Mouse (Mus musculus): ENCODE data around the gene Ddx21. TPM values are rescaled to one million over a fixed set of nuclear protein-coding genes. Genes with fewer than 3 reads are reported as not detected.
A peak's percentile ranks its signal among the peaks of the same experiment; 100 is the strongest.

Ddx21 gene
- polyA plus RNA-seq, 1 experiment from 2014 or later = 41.2 TPM

DNA sequence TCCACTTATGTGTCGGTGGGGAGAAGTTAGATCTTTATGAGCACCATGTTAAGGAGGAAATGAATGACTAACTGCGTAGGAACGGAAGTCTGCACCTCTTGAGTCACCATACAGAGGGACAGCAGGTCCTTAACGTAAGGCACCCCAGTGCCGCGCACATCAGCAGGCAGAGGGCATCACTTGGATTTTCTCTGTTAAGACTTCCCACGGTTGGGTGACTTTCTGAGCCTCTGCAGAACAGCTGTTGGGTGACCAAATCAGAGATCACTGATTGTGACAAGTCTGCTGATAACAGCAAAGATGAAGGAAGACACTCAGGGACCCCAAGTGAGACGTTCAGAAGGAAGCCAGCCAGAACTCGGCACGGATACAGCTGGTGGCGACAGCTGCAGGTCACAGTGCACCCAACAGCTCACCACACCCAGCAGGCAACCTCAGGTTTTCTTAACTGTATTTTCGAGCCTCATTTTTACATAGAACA lies 48.4 kb downstream of the Ddx21 start:
- Histone ChIP-seq H3K9ac (ENCODE audit: low read length) (no peak overlapping the region), H3K4me2 (ENCODE audit: low read depth, low read length, severe bottlenecking) (no peak overlapping the region), H3K27ac (ENCODE audit: low read depth, low read length) (no peak overlapping the region), H3K36me3 (ENCODE audit: control insufficient read depth, insufficient read depth, low read length) (no peaks in the 10 kb centered on the region), H3K4me3 (ENCODE audit: low read depth, low read length) (no peak overlapping the region), H3K27me3 (ENCODE audit: control insufficient read depth, insufficient read depth, low read length) (no peaks in the 10 kb centered on the region), H3K4me1 (replicated peaks; ENCODE audit: control insufficient read depth, insufficient read depth, low read length) (no peaks in the 10 kb centered on the region), H3K9me3 (ENCODE audit: control insufficient read depth, low read length) (no peaks in the 10 kb centered on the region)
- DNase-seq (ENCODE audit: low spot score) (no peak), ATAC-seq (replicated peaks; ENCODE audit: low FRiP score) (no peak)
- 91% methylated on average over 12 of the region's 12 CpGs for WGBS

DNA sequence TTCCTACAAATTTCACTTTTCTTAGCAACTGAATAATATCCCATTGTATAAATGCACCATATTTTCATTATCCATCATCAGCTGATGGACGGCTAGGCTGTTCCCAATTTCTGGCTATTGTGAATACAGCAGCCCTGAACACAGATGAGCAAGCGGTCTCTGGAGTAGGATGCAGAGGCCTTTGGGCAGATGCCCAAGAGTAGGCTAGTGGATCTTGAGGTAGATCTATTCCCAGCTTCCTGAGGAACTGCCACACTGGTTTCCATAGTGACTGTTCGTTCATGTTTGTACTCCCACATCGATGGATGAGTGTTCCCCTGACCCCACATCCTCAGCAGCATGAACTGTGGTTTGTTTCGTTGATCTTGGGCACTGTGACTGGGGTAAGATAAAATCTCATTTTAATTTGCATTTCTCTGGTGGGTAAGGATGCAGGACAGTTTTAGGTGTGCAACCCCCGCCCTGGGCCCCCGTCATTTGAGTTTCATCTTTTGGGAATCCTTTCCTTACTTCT lies 51.2 kb downstream of the Ddx21 start:
- no peaks in the 10 kb centered on the region for H3K4me1 ChIP-seq (replicated peaks; ENCODE audit: control insufficient read depth, insufficient read depth, low read length)

DNA sequence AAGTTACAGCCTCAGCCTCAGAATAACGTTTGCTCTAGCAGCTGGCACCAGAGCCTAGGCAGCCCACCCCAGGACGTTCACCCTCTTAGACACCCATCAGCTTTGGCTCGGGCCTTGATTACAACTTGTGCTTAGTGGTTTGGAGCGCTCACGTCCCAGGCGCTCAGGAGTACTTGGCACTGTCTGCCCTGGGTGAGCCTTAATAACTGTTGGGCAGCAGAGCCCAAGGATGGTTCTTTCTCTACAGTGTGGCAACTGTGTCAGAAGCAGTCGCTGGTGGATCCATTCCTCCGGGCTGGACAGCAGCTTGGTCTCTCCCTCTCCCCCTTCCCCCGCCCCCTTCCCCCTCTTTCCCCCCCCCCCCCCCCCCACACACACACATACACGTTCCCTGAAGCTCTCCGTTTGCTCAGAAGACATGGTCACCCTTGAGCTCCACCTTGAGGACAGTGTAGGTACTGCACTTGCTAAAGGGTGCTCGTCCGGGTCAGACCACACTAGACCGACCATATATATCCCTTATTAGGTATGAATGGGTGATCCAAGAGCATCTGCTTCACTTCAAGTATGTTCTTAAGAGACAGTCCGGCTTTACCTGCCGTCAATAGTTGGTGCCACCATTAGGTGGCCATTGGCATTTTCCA lies 52.4 kb downstream of the Ddx21 start:
- peak; percentile 82 for DNase-seq (ENCODE audit: low spot score)
- WGBS = 28% methylated on average over 15 of the region's 16 CpGs
- H3K9ac ChIP-seq (ENCODE audit: low read length) = no peak overlapping the region
- ATAC-seq (replicated peaks; ENCODE audit: low FRiP score) = 0 out of 2 replicates have a peak, but pooled peaks have one; percentile 36
- H3K9me3 ChIP-seq (ENCODE audit: control insufficient read depth, low read length) = no peaks in the 10 kb centered on the region
- H3K4me2 ChIP-seq (ENCODE audit: low read depth, low read length, severe bottlenecking) = no peak overlapping the region
- no peaks in the 10 kb centered on the region for H3K27me3 ChIP-seq (ENCODE audit: control insufficient read depth, insufficient read depth, low read length)
- H3K36me3 ChIP-seq (ENCODE audit: control insufficient read depth, insufficient read depth, low read length) = no peaks in the 10 kb centered on the region
- H3K4me1 ChIP-seq (replicated peaks; ENCODE audit: control insufficient read depth, insufficient read depth, low read length) = no peaks in the 10 kb centered on the region
- H3K4me3 ChIP-seq (ENCODE audit: low read depth, low read length) = no peak overlapping the region
- no peak overlapping the region for H3K27ac ChIP-seq (ENCODE audit: low read depth, low read length)

More for the DNA sequence above, 51.2 kb downstream of the Ddx21 start:
- 82% methylated on average over 7 of the region's 7 CpGs for WGBS
- H3K4me2 ChIP-seq (ENCODE audit: low read depth, low read length, severe bottlenecking) = no peak overlapping the region
- no peaks in the 10 kb centered on the region for H3K36me3 ChIP-seq (ENCODE audit: control insufficient read depth, insufficient read depth, low read length)
- no peak overlapping the region for H3K9ac ChIP-seq (ENCODE audit: low read length)
- ATAC-seq (replicated peaks; ENCODE audit: low FRiP score) (no peak), DNase-seq (ENCODE audit: low spot score) (no peak)
- H3K27ac ChIP-seq (ENCODE audit: low read depth, low read length) = no peak overlapping the region
- no peaks in the 10 kb centered on the region for H3K27me3 ChIP-seq (ENCODE audit: control insufficient read depth, insufficient read depth, low read length)
- no peak overlapping the region for H3K4me3 ChIP-seq (ENCODE audit: low read depth, low read length)
- H3K9me3 ChIP-seq (ENCODE audit: control insufficient read depth, low read length) = no peaks in the 10 kb centered on the region

DNA sequence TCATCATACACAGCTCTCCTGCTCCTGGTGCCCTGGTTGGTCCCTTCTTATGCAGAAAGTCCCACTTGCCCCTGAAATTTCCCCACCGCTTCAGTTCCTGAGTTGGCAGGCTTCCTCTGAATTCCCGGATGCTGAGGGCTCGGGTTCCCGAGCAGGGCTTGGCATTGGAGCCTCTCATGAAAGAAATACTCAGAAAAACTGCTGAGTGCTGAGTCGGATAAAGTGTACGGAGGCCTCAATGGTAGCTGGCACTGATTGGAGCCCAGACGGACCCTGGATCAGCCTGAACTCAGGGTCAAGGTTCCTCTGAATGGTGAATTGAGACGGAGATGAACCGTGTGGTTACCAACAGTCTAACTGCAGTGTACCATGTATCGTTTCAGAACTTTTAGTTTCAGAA lies 55.6 kb downstream of the Ddx21 start:
- no peaks in the 10 kb centered on the region for H3K27me3 ChIP-seq (ENCODE audit: control insufficient read depth, insufficient read depth, low read length)
- no peaks in the 10 kb centered on the region for H3K36me3 ChIP-seq (ENCODE audit: control insufficient read depth, insufficient read depth, low read length)
- H3K27ac ChIP-seq (ENCODE audit: low read depth, low read length) = no peak overlapping the region
- H3K9me3 ChIP-seq (ENCODE audit: control insufficient read depth, low read length) = no peaks in the 10 kb centered on the region
- no peak overlapping the region for H3K4me3 ChIP-seq (ENCODE audit: low read depth, low read length)
- H3K4me2 ChIP-seq (ENCODE audit: low read depth, low read length, severe bottlenecking) = no peak overlapping the region
- DNase-seq (ENCODE audit: low spot score) (no peak), ATAC-seq (replicated peaks; ENCODE audit: low FRiP score) (no peak)
- no peaks in the 10 kb centered on the region for H3K4me1 ChIP-seq (replicated peaks; ENCODE audit: control insufficient read depth, insufficient read depth, low read length)
- 85% methylated on average over 10 of the region's 10 CpGs for WGBS
- no peak overlapping the region for H3K9ac ChIP-seq (ENCODE audit: low read length)

DNA sequence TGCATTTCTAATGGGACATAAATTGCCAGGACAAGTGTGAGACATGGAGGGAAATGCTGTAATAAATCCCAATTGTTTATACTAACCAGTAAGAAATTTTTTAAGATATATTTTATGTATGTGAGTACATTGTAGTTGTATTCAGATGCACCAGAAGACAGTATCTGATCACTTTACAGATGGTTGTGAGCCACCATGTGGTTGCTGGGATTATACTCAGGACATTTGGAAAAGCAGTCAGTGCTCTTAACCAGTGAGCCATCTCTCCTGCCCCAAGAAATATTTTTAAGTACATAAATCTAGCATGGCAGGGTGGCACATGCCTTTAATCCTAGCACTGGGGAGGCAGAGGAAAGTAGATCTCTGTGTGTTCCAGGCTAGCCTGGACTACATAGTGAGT lies 56.3 kb downstream of the Ddx21 start:
- no peak for ATAC-seq (replicated peaks; ENCODE audit: low FRiP score)
- Histone ChIP-seq H3K36me3 (ENCODE audit: control insufficient read depth, insufficient read depth, low read length) (no peaks in the 10 kb centered on the region), H3K9me3 (ENCODE audit: control insufficient read depth, low read length) (no peaks in the 10 kb centered on the region)

DNA sequence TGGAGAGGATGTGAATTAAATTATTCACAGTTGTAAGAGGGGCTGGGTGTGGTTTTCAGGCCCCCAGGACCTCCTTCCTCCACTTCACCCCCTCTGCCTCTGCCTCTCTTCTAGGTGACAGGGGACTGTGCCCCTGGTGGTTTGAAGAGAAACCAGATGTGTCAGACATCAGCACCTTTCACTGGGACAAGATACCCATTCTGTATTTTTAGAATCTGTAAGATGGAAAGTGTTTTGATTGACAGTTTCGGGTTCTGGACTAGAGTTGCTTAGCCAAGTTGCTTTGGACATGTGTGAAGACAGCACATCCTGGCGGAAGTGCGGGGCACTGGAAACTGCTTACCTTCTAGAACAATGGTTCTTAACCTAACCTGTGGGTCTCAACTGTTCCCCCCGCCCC lies 57.8 kb downstream of the Ddx21 start:
- Histone ChIP-seq H3K9ac (ENCODE audit: low read length) (no peak overlapping the region), H3K36me3 (ENCODE audit: control insufficient read depth, insufficient read depth, low read length) (no peaks in the 10 kb centered on the region), H3K27ac (ENCODE audit: low read depth, low read length) (no peak overlapping the region), H3K4me3 (ENCODE audit: low read depth, low read length) (no peak overlapping the region), H3K4me2 (ENCODE audit: low read depth, low read length, severe bottlenecking) (no peak overlapping the region), H3K27me3 (ENCODE audit: control insufficient read depth, insufficient read depth, low read length) (no peaks in the 10 kb centered on the region), H3K4me1 (replicated peaks; ENCODE audit: control insufficient read depth, insufficient read depth, low read length) (no peaks in the 10 kb centered on the region), H3K9me3 (ENCODE audit: control insufficient read depth, low read length) (no peaks in the 10 kb centered on the region)
- no peak for DNase-seq (ENCODE audit: low spot score)
- no peak for ATAC-seq (replicated peaks; ENCODE audit: low FRiP score)
- WGBS = 90% methylated on average over 4 of the region's 4 CpGs

More for the DNA sequence above, 56.3 kb downstream of the Ddx21 start:
- no peak for DNase-seq (ENCODE audit: low spot score)
- Histone ChIP-seq H3K27ac (ENCODE audit: low read depth, low read length) (no peak overlapping the region), H3K9ac (ENCODE audit: low read length) (no peak overlapping the region), H3K4me2 (ENCODE audit: low read depth, low read length, severe bottlenecking) (no peak overlapping the region), H3K27me3 (ENCODE audit: control insufficient read depth, insufficient read depth, low read length) (no peaks in the 10 kb centered on the region), H3K4me3 (ENCODE audit: low read depth, low read length) (no peak overlapping the region), H3K4me1 (replicated peaks; ENCODE audit: control insufficient read depth, insufficient read depth, low read length) (no peaks in the 10 kb centered on the region)

DNA sequence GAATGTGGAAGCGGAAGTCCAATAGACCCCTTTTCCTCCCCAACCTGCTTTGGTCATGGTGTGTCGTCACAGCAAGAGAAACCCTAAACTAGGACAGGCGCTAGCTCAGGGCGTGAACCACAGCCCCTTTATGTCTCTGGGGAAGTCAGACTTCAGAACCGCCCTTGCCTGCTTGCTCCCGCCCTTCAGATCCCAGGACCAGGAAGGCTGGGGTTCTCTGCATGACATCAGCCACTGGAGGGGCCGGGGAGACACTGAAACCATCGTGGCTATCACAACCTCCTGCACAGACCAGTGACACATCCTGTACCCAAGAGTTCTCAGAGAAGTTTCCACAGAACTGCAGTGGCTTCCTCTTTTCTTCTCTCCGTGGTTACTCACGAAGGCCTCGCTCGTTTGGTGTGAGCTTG lies 58.7 kb downstream of the Ddx21 start:
- Histone ChIP-seq H3K9me3 (ENCODE audit: control insufficient read depth, low read length) (no peaks in the 10 kb centered on the region), H3K4me1 (replicated peaks; ENCODE audit: control insufficient read depth, insufficient read depth, low read length) (no peaks in the 10 kb centered on the region), H3K4me2 (ENCODE audit: low read depth, low read length, severe bottlenecking) (no peak overlapping the region), H3K36me3 (ENCODE audit: control insufficient read depth, insufficient read depth, low read length) (no peaks in the 10 kb centered on the region), H3K27me3 (ENCODE audit: control insufficient read depth, insufficient read depth, low read length) (no peaks in the 10 kb centered on the region), H3K27ac (ENCODE audit: low read depth, low read length) (no peak overlapping the region), H3K9ac (ENCODE audit: low read length) (no peak overlapping the region), H3K4me3 (ENCODE audit: low read depth, low read length) (no peak overlapping the region)
- DNase-seq (ENCODE audit: low spot score) = no peak
- ATAC-seq (replicated peaks; ENCODE audit: low FRiP score) = no peak
- WGBS = 88% methylated on average over 12 of the region's 12 CpGs

DNA sequence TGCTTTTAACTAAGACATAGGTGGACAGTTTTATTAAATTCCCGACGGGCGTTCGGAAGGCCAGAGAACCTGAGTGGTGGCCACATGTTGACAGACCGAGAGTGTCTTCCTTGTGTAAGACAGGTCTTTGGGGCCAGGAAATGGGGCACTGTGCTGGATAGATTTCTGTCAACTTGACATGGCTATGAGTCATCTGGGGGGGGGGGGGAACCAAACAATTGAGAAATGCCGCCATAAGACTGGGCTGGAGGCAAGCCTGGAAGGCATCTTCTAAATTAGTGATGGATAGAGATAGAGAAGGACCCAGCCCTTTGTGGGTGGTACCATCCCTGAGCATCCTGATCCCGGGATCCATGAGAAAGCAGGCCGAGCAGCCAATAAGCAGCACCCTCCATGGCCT lies 59.2 kb downstream of the Ddx21 start:
- H3K27me3 ChIP-seq (ENCODE audit: control insufficient read depth, insufficient read depth, low read length) = no peaks in the 10 kb centered on the region
- no peak for ATAC-seq (replicated peaks; ENCODE audit: low FRiP score)
- no peaks in the 10 kb centered on the region for H3K9me3 ChIP-seq (ENCODE audit: control insufficient read depth, low read length)
- WGBS = 94% methylated on average over 8 of the region's 8 CpGs
- no peak overlapping the region for H3K4me2 ChIP-seq (ENCODE audit: low read depth, low read length, severe bottlenecking)
- H3K9ac ChIP-seq (ENCODE audit: low read length) = no peak overlapping the region
- H3K27ac ChIP-seq (ENCODE audit: low read depth, low read length) = no peak overlapping the region
- H3K4me1 ChIP-seq (replicated peaks; ENCODE audit: control insufficient read depth, insufficient read depth, low read length) = no peaks in the 10 kb centered on the region
- H3K36me3 ChIP-seq (ENCODE audit: control insufficient read depth, insufficient read depth, low read length) = no peaks in the 10 kb centered on the region
- no peak overlapping the region for H3K4me3 ChIP-seq (ENCODE audit: low read depth, low read length)
- DNase-seq (ENCODE audit: low spot score) = no peak

DNA sequence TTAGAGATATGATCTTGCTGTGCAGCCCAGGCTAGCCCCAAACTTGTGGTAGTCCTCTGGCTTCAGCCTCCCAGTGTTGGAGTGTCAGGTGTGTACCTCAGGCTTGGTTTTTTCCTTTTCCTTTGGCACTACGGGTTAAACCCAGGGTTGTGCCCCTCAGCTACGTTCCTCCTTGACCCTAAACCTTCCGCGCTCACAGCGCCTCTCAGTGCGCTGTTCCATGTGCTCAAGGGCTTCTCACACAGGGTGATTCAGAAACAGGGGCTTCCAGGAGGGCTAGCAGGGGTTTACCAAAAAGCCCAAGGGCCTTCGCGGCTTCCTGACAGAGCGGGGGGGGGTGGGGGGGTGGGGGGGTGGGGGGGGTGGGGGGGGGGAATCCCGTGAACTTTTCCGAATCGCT lies 59.6 kb downstream of the Ddx21 start:
- 94% methylated on average over 11 of the region's 12 CpGs for WGBS
- Histone ChIP-seq H3K27me3 (ENCODE audit: control insufficient read depth, insufficient read depth, low read length) (no peaks in the 10 kb centered on the region), H3K4me1 (replicated peaks; ENCODE audit: control insufficient read depth, insufficient read depth, low read length) (no peaks in the 10 kb centered on the region), H3K27ac (ENCODE audit: low read depth, low read length) (no peak overlapping the region), H3K9ac (ENCODE audit: low read length) (no peak overlapping the region), H3K36me3 (ENCODE audit: control insufficient read depth, insufficient read depth, low read length) (no peaks in the 10 kb centered on the region), H3K9me3 (ENCODE audit: control insufficient read depth, low read length) (no peaks in the 10 kb centered on the region), H3K4me3 (ENCODE audit: low read depth, low read length) (no peak overlapping the region), H3K4me2 (ENCODE audit: low read depth, low read length, severe bottlenecking) (no peak overlapping the region)
- DNase-seq (ENCODE audit: low spot score) (no peak), ATAC-seq (replicated peaks; ENCODE audit: low FRiP score) (no peak)

All from forebrain, embryonic 11.5 days (tissue).